Mouse (Mus musculus) ES-E14 (cell line): ENCODE data around the gene Klhdc1. TPM values are rescaled to one million over a fixed set of nuclear protein-coding genes. Genes with fewer than 3 reads are reported as not detected.

Experiments
- DNase-seq: peaks from one replicate; pipeline ENCODE4 v3.0.0-alpha.2; 2013; ENCODE audit warnings: low read depth, low spot score
- H3K27ac ChIP-seq: 2 replicates; pipeline ENCODE4 v1.5.1; 2012; ENCODE audit warnings: low read depth, mild to moderate bottlenecking, low read length, moderate library complexity, mixed read lengths; ENCODE audit not compliant: poor library complexity, insufficient read depth, severe bottlenecking
- H3K36me3 ChIP-seq: 2 replicates; pipeline ENCODE4 v1.6.1; 2012; ENCODE audit warnings: mild to moderate bottlenecking, low read length, moderate library complexity, mixed read lengths; ENCODE audit not compliant: control insufficient read depth, poor library complexity, insufficient read depth, severe bottlenecking
- H3K4me1 ChIP-seq, 2 experiments: fragments of 150-350 bp in 1 of 2; sonication (generic) in 1 of 2; 2 replicates each; pipeline ENCODE4 v1.6.1; 2012; ENCODE audit warnings: low read length in 2 of 2, mild to moderate bottlenecking in 1 of 2, mixed read lengths in 1 of 2; ENCODE audit not compliant: control insufficient read depth in 2 of 2, insufficient read depth in 2 of 2, poor library complexity in 1 of 2
- H3K4me3 ChIP-seq, 2 experiments: fragments of 150-350 bp in 1 of 2; sonication (generic) in 1 of 2; 2 replicates each; pipeline ENCODE4 v1.5.1; 2012; ENCODE audit warnings: low read length in 2 of 2, low read depth in 1 of 2, mild to moderate bottlenecking in 1 of 2, mixed read lengths in 1 of 2; ENCODE audit not compliant: insufficient read depth in 1 of 2, poor library complexity in 1 of 2, severe bottlenecking in 1 of 2
- H3K9ac ChIP-seq: 2 replicates; pipeline ENCODE4 v1.6.1; 2012; ENCODE audit warnings: low read depth, mild to moderate bottlenecking, low read length, mixed read lengths; ENCODE audit not compliant: poor library complexity, insufficient read depth, severe bottlenecking
- H3K9me3 ChIP-seq: fragments of 150-350 bp; sonication (generic); 2 replicates; pipeline ENCODE4 v1.6.1; 2012; ENCODE audit warnings: low read depth, mild to moderate bottlenecking, low read length; ENCODE audit not compliant: control insufficient read depth, insufficient read depth
- CHD2 ChIP-seq: IDR thresholded peaks from 2 replicates; pipeline ENCODE4 v1.6.1; 2014; ENCODE audit warnings: mild to moderate bottlenecking, low read depth, low read length, inconsistent platforms
- HCFC1 ChIP-seq: IDR thresholded peaks from 2 replicates; pipeline ENCODE4 v1.6.1; 2012; ENCODE audit warnings: low read length, inconsistent platforms, borderline replicate concordance; ENCODE audit not compliant: insufficient read depth
- MAFK ChIP-seq: IDR thresholded peaks from 2 replicates; pipeline ENCODE4 v1.6.1; 2014; ENCODE audit warnings: mild to moderate bottlenecking, low read depth, low read length, inconsistent platforms; ENCODE audit not compliant: insufficient read depth
- ZC3H11A ChIP-seq: IDR thresholded peaks from 2 replicates; pipeline ENCODE4 v1.6.1; 2012; ENCODE audit warnings: low read depth, mild to moderate bottlenecking, inconsistent platforms, low read length, borderline replicate concordance
- ZNF384 ChIP-seq: IDR thresholded peaks from 2 replicates; pipeline ENCODE4 v1.6.1; 2012; ENCODE audit warnings: low read depth, low read length, inconsistent platforms
- in situ Hi-C, 2 experiments: fragments of 600-800 bp; cut with MboI; formaldehyde crosslinking; loops; one replicate each; pipeline ENCODE4 v1.15.1; 2025; ENCODE audit warnings: low sequenced_read_pairs in 2 of 2, inconsistent platforms in 1 of 2; ENCODE audit not compliant: unreplicated experiment in 2 of 2
- total RNA-seq: library from RNA; depleted of rRNA; stranded (reverse); fragments of 300-350 nt; gene quantifications from 2 replicates; pipeline ENCODE4 v1.2.3, GENCODE M21; 2012

Klhdc1 gene
- total RNA-seq, 1 experiment, result 1.7 TPM

- Histone ChIP-seq H3K9ac (peak overlapping the region; percentile 79), H3K36me3 (no peaks in the 10 kb centered on the region; the same call in 1 of the 2 replicates)
Observed at GRCm38 (mm10) chr12:69197378-69198163, 43.4 kb upstream of the Klhdc1 start.

GRCm38 (mm10) chr12:69198164-69198535, 42.8 kb upstream of the Klhdc1 start, which contains the start of gene Dnaaf2:
Dnaaf2 (minus strand) TSS chr12:69198429.
- TF ChIP-seq CHD2 (no peak), MAFK (no peak), ZC3H11A (no peak), HCFC1 (no peak), ZNF384 (no peak)
- Histone ChIP-seq H3K27ac (no peak within 1 kb of the TSS), H3K9me3 (no peaks in the 10 kb centered on the region), H3K4me1 (peaks cover 4% of the 10 kb centered on the region in 2 experiments; a peak in 1 of 4 replicates), H3K36me3 (no peaks in the 10 kb centered on the region; the same call in 1 of the 2 replicates), H3K9ac (peak within 1 kb of the TSS; percentile 79), H3K4me3 (peak within 1 kb of the TSS; percentile 83 to 99)
- DNase-seq, result peak; percentile 44
- in situ Hi-C loops, result no loop called here

More at GRCm38 (mm10) chr12:69197378-69198163, 43.4 kb upstream of the Klhdc1 start:
- Histone ChIP-seq H3K9me3 (no peaks in the 10 kb centered on the region), H3K4me1 (peaks cover 4% of the 10 kb centered on the region in 2 experiments; a peak in 1 of 4 replicates), H3K4me3 (peak overlapping the region; percentile 83 to 99), H3K27ac (no peak overlapping the region)
- in situ Hi-C loops, result no loop called here
- TF ChIP-seq CHD2, result no peak
- 0 out of 2 replicates have a peak, but pooled peaks have one; percentile 2 for TF ChIP-seq HCFC1
- TF ChIP-seq ZNF384, result no peak
- TF ChIP-seq ZC3H11A, result no peak
- TF ChIP-seq MAFK, result no peak
- peak; percentile 20 for DNase-seq

GRCm38 (mm10) chr12:69198985-69199384, 42.0 kb upstream of the Klhdc1 start:
- Histone ChIP-seq H3K36me3 (peaks cover under 1% of the 10 kb centered on the region; the same call in 1 of the 2 replicates), H3K9ac (no peak overlapping the region), H3K4me3 (no peak overlapping the region), H3K4me1 (peaks cover 4% of the 10 kb centered on the region in 2 experiments; a peak in 2 of 4 replicates), H3K27ac (no peak overlapping the region), H3K9me3 (no peaks in the 10 kb centered on the region)
- TF ChIP-seq ZNF384 (no peak), CHD2 (no peak), ZC3H11A (no peak), MAFK (no peak), HCFC1 (no peak)
- DNase-seq, result no peak
- in situ Hi-C loops, result no loop called here

GRCm38 (mm10) chr12:69204052-69204833, 36.7 kb upstream of the Klhdc1 start, which contains the start of gene Gm49384:
Gm49384 (minus strand) TSS chr12:69204267.
- DNase-seq, result no peak
- H3K36me3 ChIP-seq, result peaks cover 9% of the 10 kb centered on the region
- in situ Hi-C loops, result no loop called here
- no peak within 1 kb of the TSS for H3K9ac ChIP-seq
- H3K4me3 ChIP-seq, result no peak within 1 kb of the TSS
- H3K4me1 ChIP-seq, result peaks cover 0 to 3% of the 10 kb centered on the region in 2 experiments; a peak in 1 of 4 replicates
- no peak within 1 kb of the TSS for H3K27ac ChIP-seq
- TF ChIP-seq ZNF384 (no peak; the same call in 1 of the 2 replicates), CHD2 (no peak), HCFC1 (no peak), MAFK (no peak), ZC3H11A (no peak)
- H3K9me3 ChIP-seq, result no peaks in the 10 kb centered on the region
